Mouse (Mus musculus) ES-Bruce4 (cell line): ENCODE data around the gene Defb45. TPM values are rescaled to one million over a fixed set of nuclear protein-coding genes. Genes with fewer than 3 reads are reported as not detected.
A peak's percentile ranks its signal among the peaks of the same experiment; 100 is the strongest.

Experiments used
- H3K27ac ChIP-seq: 2 replicates; pipeline ENCODE4 v1.5.1; 2012; ENCODE audit warnings: low read length, inconsistent platforms; ENCODE audit not compliant: insufficient read depth
- H3K27me3 ChIP-seq: 2 replicates; pipeline ENCODE4 v1.6.1; 2012; ENCODE audit warnings: mild to moderate bottlenecking, low read length, inconsistent platforms; ENCODE audit not compliant: control insufficient read depth, poor library complexity, insufficient read depth, severe bottlenecking
- H3K36me3 ChIP-seq: 2 replicates; pipeline ENCODE4 v1.6.1; 2012; ENCODE audit warnings: inconsistent platforms, mild to moderate bottlenecking, low read length, moderate library complexity; ENCODE audit not compliant: control insufficient read depth, poor library complexity, insufficient read depth, severe bottlenecking
- H3K4me1 ChIP-seq: one replicate; pipeline ENCODE4 v1.8.1; 2011; ENCODE audit warnings: low read length; ENCODE audit not compliant: control insufficient read depth, insufficient read depth
- H3K4me3 ChIP-seq: 2 replicates; pipeline ENCODE4 v1.5.1; 2011; ENCODE audit warnings: low read depth, mild to moderate bottlenecking, low read length
- H3K9ac ChIP-seq: 2 replicates; pipeline ENCODE4 v1.6.1; 2012; ENCODE audit warnings: low read depth, mild to moderate bottlenecking, inconsistent platforms; ENCODE audit not compliant: poor library complexity, severe bottlenecking
- H3K9me3 ChIP-seq: replicated peaks from 2 replicates; pipeline ENCODE4 v1.6.1; 2012; ENCODE audit warnings: mild to moderate bottlenecking, low read length, inconsistent platforms; ENCODE audit not compliant: control insufficient read depth, poor library complexity, insufficient read depth, severe bottlenecking
- CTCF ChIP-seq: IDR thresholded peaks from one replicate; pipeline ENCODE4 v1.8.1; 2011; ENCODE audit warnings: low read depth, low read length
- EP300 ChIP-seq: IDR thresholded peaks from 2 replicates; pipeline ENCODE4 v1.6.1; 2011; ENCODE audit warnings: low read depth, low read length; ENCODE audit not compliant: insufficient read depth
- POLR2A ChIP-seq: IDR thresholded peaks from one replicate; pipeline ENCODE4 v1.8.1; 2011; ENCODE audit warnings: low read length; ENCODE audit not compliant: insufficient read depth
- polyA plus RNA-seq: library from polyadenylated mRNA; stranded (reverse); fragments of >200 nt; gene quantifications from 2 replicates; pipeline ENCODE4 v1.2.4, GENCODE M21; 2011; ENCODE audit warnings: low read depth; ENCODE audit not compliant: missing spikeins, insufficient read depth, insufficient read length

The Defb45 gene
- polyA plus RNA-seq, 1 experiment: not detected

GRCm38 (mm10) chr2:152625256-152625655 is 26.1 kb upstream of the Defb45 start:
- Histone ChIP-seq H3K4me1 (no peaks in the 10 kb centered on the region), H3K36me3 (no peaks in the 10 kb centered on the region), H3K4me3 (no peak overlapping the region), H3K27me3 (0 out of 2 replicates have a peak, but pooled peaks cover 3% of the 10 kb centered on the region), H3K27ac (no peak overlapping the region), H3K9me3 (no peaks in the 10 kb centered on the region), H3K9ac (no peak overlapping the region)
- TF ChIP-seq POLR2A (no peak), CTCF (no peak), EP300 (no peak)

DNA sequence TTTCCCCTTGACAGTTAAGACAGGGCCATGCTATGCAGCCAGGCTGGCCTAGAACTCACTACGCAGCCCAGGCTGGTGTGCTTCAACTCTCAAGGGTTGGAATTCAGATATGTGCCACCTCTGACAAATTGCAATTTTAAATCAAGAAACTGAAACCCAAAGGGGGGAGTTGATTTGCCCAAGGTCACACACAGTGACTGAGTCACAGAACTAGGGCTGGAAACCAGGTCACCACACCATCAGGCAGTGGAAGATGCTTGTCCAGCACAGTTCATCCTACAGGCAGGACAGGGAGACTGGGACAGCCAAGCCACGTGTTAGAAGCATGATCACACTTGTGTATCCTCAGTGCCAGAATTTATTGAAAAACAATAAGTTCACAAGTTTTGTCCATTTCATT is 25.4 kb upstream of the Defb45 start:
- Histone ChIP-seq H3K27ac (no peak overlapping the region), H3K36me3 (no peaks in the 10 kb centered on the region), H3K27me3 (0 out of 2 replicates have a peak, but pooled peaks cover 3% of the 10 kb centered on the region), H3K9me3 (no peaks in the 10 kb centered on the region), H3K4me3 (no peak overlapping the region), H3K9ac (no peak overlapping the region), H3K4me1 (no peaks in the 10 kb centered on the region)
- no peak for TF ChIP-seq POLR2A
- no peak for TF ChIP-seq CTCF
- TF ChIP-seq EP300: no peak

DNA sequence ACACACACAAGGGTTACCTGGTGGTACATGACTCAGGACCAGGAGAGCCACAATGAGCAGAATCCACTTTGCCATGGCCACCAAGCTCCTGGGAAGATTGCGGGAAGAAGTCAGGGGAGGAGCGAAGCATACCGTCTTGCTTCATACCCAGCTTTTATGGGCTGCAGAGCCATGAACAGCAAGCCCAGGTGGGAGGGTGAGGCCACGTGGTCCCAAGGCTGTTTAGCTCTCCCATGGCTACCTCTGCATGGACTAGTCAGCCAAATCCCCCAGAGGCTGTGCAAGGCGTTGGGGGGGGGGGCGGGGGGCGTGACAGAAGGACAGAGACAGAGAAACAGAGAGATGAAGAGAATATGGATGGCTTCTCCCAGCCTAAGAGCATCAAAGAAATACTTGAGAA is 23.8 kb upstream of the Defb45 start, which contains the start of gene Defb25:
Gene Defb25 (minus strand): TSS at position 101 of the 400 bp plus-strand sequence.
- no peak for TF ChIP-seq EP300
- no peak for TF ChIP-seq CTCF
- no peak for TF ChIP-seq POLR2A
- Histone ChIP-seq H3K9ac (no peak within 1 kb of the TSS), H3K27me3 (no peaks in the 10 kb centered on the region), H3K4me3 (no peak within 1 kb of the TSS), H3K27ac (no peak within 1 kb of the TSS), H3K9me3 (no peaks in the 10 kb centered on the region), H3K36me3 (no peaks in the 10 kb centered on the region), H3K4me1 (no peaks in the 10 kb centered on the region)

- no peaks in the 10 kb centered on the region for H3K4me1 ChIP-seq
- no peaks in the 10 kb centered on the region for H3K9me3 ChIP-seq
- no peaks in the 10 kb centered on the region for H3K27me3 ChIP-seq
- no peak overlapping the region for H3K27ac ChIP-seq
- no peak overlapping the region for H3K9ac ChIP-seq
- TF ChIP-seq CTCF (no peak), EP300 (no peak), POLR2A (no peak)
- no peak overlapping the region for H3K4me3 ChIP-seq
- H3K36me3 ChIP-seq: no peaks in the 10 kb centered on the region
These were observed 23.0 kb upstream of the Defb45 start for GRCm38 (mm10) chr2:152622151-152622550.

DNA sequence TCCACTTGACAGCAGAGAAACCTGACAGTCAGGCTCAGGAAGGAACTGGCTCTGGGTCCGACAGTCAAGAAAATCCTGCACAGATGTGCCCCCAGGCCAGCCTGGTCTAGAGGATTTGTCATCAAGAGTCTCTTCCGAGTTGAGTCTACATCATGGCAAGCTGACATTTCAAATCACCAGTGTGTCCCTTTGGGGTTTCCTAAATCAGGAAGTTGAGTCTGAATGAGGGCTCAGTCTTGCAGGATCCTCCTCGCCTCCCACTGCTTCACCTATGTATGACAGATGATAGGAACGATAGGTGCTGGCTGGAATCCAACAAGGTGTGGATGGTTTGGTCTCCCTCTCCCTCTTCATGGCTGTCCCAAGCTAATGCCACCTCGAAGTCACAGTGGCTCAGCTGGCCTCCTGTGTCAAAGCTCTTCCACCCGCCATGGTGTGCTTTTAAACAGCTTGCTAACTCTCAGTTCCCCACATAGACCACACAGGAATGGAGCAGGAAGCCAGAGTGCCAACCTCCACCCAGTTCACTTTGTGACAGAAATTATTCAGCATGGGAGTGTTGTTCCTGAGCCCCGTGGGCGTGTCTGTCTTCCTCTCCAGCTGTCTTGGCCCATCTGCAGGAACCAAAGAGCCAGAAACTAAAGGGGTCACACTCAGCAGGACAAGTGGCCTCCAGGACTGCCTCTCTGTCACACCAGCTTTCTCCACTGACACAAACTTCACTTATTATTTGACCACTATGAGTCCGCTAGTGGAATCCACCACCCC is 21.4 kb upstream of the Defb45 start:
- no peak overlapping the region for H3K4me3 ChIP-seq
- TF ChIP-seq CTCF: no peak
- no peak for TF ChIP-seq EP300
- no peak for TF ChIP-seq POLR2A
- H3K4me1 ChIP-seq: no peaks in the 10 kb centered on the region
- H3K27me3 ChIP-seq: no peaks in the 10 kb centered on the region
- H3K9ac ChIP-seq: no peak overlapping the region
- no peaks in the 10 kb centered on the region for H3K36me3 ChIP-seq
- no peak overlapping the region for H3K27ac ChIP-seq
- H3K9me3 ChIP-seq: no peaks in the 10 kb centered on the region

GRCm38 (mm10) chr2:152617374-152617773 is 18.2 kb upstream of the Defb45 start:
- no peak overlapping the region for H3K27ac ChIP-seq
- no peak overlapping the region for H3K9ac ChIP-seq
- no peaks in the 10 kb centered on the region for H3K4me1 ChIP-seq
- H3K9me3 ChIP-seq: no peaks in the 10 kb centered on the region
- no peaks in the 10 kb centered on the region for H3K27me3 ChIP-seq
- H3K36me3 ChIP-seq: no peaks in the 10 kb centered on the region
- H3K4me3 ChIP-seq: no peak overlapping the region
- TF ChIP-seq CTCF (peak; percentile 61), EP300 (no peak), POLR2A (no peak)
